Mouse (Mus musculus) olfactory bulb, adult 2 months (tissue): ENCODE measurements around the gene Zfp385c.

Source experiments
- CTCF ChIP-seq: fragments of 200-500 bp; IDR thresholded peaks from 2 replicates; pipeline ENCODE4 v1.5.1; 2012; ENCODE audit warnings: low read depth, mild to moderate bottlenecking, low read length, moderate library complexity; ENCODE audit not compliant: insufficient read depth
- POLR2A ChIP-seq: fragments of 200-500 bp; IDR thresholded peaks from 2 replicates; pipeline ENCODE4 v1.6.1; 2012; ENCODE audit warnings: mild to moderate bottlenecking, low read depth, low read length, moderate library complexity; ENCODE audit not compliant: insufficient read depth

DNA sequence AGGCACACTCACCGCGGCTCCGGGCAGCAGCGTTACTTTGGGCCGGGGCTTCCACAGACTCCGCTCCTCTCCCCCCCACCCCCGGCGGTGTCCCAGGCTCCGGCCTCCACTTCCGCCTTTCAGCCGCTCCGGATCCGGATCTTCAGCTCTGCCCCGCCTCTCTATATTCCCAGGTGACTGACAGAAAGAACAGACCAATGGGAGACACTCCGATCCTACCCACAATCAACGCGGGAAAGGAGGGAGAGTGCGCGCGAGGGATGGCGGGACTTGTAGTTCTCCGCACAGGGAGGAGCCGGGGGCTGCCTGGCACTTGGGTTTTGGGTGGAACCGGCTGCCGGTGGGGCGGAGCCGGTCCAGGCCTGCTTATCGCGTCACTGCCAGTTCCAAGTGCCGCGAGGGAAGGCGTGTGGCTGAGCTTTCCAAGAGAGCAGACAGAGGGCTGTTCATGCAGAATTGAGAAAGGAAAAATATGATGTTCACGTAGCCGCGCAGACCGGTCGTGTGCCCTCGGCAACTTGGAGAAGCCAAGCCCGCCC is 45.9 kb upstream of the Zfp385c start, which contains the start of gene Rab5c:
- TF ChIP-seq POLR2A (peak; percentile 64), CTCF (no peak)
